Mouse (Mus musculus) kidney, postnatal 4 days (tissue): Measurements from ENCODE around the gene Lyrm7.

Experiments
- DNase-seq, 2 experiments: peaks; one replicate each; pipeline ENCODE4 v3.0.0; 2021; ENCODE audit warnings: mixed read lengths in 2 of 2

Lyrm7 gene

DNA sequence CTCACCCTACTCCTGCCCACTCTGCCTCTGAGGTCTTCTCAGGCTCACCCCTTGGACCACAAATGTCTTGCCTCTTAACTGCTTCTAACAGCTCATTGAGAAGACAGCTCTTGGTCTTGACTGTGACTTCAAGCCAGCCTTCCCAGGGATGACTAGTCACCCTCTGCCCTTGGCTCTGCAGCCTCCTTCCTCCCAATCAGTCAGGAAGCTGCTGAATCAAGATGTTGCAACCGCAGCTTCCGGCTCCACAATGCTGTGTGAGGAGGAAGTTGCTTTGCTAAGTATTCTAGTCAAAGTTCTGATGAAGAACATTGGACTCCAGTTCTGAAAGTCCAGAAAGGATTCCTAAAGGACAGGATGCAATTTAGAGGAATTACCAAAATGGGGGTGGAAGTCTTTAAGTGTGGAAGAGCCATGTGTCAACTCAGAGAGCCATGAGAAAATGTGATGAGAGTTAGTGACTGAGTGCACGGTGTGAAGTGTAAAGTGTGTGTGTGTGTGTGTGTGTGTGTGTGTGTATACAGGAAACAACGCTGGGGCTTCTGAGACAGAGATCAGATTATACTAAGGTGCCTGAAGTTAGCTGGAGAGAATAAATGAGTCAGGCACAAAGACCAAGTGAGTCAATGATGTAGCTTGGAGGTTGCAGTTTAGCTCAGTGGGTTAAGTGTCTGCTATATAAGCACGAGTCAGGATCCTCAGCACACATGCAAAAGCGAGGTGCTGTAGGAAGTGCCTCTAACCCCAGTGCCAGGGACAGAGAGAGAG is 58.7 kb downstream of the Lyrm7 start:
- DNase-seq: peak; percentile 33 to 55

DNA sequence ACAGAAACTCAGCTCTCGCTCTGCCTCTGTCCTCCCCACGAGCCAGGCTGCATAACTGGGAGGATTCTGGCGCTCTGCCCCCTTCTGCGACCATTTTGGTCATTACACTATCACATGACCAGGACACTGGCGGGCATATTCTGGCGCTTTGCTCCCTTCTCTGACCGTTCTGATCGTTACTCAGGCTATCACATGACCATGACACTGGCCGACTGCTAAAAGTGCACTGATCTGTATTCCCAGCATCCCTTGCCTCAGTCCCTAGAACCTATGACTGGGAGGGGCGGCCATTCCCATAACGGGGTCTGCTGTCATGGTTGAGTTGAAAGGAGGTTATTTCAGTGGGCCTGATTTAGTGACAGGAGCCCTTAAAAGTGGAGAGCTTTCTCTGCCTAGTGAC is 64.2 kb downstream of the Lyrm7 start:
- DNase-seq: no peak

DNA sequence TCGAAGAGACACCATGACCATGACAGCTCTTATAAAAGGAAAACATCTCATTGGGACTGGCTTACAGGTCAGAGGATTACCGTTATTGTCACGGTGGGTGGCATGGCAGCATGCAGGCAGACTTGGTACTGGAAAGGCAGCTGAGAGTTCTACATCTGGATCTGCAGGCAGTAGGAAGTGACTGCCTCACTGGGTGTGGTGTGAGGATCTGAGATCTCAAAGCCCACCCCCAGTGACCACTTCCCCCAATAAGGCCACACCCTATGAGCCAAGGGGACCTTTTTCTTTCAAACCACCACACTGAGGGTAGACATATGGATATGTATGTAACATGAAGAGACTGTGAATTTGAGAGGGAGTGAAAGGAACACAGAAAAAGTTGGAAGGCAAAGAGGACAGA is 66.0 kb downstream of the Lyrm7 start:
- DNase-seq: no peak

DNA sequence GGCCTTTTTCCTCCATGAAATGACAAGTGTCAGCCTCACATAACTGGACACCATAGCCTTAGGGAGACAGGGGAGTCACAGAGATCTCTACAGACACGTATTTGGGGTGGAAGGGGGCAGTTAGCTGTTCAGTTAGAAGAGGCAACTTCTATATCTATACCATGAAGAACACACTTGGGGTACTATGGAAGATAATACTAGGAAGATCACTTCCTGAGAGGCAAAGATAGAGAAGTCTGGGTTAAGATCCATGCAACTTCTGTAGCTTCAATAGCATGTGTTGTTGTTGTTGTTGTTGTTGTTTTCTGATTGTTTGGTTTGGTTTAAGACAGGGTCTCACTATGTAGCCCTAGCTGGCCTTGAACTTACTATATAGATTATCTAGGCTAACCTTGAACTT is 67.5 kb downstream of the Lyrm7 start:
- no peak for DNase-seq

DNA sequence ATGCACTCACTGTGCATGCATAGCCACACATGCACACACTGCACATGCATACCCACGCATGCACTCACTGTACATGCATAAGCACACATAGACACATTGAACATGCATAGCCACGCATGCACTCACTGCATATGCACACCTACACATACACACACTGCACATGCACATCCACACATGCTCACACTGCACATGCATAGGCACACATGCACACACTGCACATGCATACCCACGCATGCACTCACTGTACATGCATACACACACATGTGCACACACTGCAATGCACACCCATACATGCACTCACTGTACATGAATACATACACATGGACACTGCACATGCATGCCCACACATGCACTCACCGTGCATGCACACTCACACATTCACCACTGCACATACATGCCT is 69.3 kb downstream of the Lyrm7 start:
- no peak for DNase-seq

DNA sequence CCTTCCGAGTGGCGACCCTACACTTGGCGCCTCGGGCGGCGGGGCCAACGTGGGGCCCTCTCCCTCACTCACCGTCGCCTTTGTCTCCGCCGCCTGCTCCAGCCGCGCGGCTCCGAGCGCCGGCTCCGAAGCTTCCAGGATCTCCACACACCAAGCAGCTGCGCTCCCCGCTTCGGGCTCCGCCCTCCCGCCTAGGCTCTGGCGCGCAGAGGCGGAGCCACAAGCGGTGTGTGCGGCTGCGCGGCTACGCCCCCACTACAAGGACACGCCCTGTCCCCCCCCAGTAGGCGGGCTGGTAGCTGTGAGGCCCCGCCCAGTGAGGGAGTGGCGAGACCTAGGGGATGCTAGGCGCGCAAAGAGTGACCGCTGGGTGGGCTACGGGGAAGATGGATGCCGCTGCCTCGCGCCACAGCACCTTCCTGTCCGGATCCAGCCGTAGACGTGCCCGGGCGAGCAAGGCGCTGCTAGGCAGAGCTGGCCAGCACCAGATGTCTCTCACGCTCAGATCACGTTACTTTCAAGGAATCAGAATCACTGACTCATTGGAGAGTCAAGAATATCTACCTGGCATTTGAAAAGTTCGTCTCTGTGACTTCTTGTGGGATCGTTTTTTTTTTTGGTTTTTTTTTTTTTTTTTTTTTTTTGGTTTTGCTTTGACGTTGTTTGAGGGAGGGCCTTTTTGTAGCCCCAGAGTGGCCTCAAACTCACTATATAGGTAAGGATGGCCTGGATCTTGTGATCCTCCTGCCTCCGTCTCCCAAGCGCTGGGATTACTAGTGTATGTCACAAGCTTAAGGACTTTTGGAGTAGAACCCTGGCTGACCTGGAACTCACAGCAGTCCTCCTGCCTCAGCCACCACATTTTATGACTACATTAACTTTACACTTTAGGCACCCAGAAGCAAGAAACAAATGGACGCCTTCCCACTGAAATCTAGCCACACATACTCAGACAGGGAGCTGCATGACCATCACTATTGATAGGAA is 72.9 kb downstream of the Lyrm7 start, which contains the start of gene Cdc42se2:
Gene Cdc42se2, minus strand, starts transcription at position 188 of the 987 bp plus-strand sequence.
- DNase-seq: peak; percentile 99

DNA sequence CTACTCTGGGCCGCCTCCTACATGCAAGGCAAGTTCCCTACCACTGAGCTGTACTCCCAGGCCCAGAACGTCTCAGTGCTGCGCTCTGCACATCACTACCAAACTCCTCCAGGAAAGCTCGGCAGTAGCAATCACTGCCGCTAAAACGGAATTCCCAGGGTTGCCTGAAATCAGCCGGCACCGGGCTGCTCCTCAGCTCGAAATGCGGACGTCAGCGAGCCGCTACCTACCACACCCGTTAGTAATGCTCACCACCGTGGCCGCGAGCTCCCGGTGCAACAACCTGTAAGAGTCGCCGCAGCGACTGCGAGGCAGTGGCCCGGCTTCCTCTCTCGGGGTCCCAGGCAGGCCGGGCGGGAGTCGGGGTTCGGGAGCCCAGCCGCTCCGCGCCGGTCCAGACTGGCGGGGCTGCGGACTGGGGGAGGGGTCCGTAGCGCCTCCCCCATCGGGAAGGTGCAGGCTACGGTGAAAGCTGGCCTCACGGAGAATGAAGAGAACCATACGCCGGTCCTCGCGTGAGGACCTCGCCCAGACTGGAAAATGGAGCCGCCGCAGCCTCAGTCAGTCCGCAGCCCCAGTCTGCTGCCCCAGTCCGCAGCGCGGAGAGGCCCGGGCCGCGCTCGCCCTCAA is 73.7 kb downstream of the Lyrm7 start:
- DNase-seq: peak; percentile 65 to 79

DNA sequence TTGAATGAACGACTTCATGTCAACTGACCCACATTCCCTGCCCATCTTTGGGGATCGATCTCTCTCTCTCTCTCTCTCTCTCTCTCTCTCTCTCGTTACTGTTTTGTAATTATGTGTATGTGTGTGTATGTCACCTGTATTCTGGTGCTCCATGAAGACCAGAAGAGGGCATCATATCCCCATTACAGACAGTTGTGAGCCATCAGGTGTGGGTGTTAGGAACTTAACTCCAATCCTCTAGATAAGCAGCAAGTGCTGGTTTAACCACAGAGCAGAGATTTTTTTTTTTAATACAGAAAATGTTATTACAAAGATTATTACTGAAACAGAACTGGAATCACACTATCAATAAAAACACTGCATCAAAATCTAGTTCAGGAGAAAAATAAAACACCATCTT is 75.2 kb downstream of the Lyrm7 start:
- no peak for DNase-seq

DNA sequence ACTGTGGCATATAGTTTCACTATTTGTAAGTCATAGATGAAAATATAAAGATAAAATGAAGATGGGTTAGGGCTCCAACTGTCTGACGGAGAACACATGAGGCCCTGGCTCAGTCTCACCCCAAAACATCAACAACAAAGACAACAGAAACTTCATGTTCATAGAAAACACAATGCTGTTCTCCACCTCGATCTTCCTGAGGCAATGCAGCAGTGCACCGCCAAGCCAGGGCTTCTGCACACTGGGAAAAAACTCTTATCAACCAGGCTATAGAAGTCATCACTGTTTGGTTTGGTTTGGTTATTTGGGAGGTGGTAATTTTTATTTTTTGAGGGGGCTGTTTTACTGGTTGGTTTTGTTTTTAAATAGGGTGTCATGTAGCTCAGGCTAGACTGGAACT is 76.3 kb downstream of the Lyrm7 start:
- no peak for DNase-seq

DNA sequence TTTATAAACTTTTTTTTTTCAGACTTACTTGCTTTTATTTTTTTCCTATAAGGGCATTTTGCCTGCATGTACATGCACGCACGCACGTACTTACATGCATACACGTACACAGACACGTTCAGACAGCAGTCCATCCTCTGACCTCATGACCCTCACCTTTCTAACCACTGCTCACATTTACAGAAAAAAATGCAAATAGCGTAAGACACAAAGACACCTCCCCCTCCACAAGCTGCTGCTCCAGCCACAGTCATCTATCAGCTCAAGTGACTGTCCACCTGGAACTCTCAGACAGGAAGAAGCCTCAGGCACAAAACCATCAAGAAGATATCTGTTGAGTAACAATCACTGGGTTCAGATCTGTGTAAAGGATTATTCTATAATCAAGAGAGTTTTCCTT is 78.5 kb downstream of the Lyrm7 start:
- DNase-seq: no peak

DNA sequence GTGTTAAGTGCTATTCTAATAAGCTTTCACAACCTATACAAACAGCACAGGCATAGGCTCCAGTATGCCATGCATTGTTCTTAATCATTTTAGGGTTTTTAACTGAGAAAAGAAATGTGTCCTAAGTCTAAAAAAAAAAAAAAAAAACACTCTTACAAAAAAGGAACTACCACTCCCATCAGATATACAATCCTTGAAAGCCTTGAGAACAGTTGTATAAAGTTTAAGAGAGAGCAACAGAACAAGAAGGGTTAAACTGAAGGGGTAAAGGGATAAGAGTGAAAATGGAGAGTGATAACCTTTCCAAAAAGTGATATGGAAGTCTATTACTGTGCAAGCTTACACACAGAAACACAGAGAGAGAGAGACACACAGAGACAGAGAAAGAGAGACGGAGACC is 80.8 kb downstream of the Lyrm7 start:
- DNase-seq: no peak

DNA sequence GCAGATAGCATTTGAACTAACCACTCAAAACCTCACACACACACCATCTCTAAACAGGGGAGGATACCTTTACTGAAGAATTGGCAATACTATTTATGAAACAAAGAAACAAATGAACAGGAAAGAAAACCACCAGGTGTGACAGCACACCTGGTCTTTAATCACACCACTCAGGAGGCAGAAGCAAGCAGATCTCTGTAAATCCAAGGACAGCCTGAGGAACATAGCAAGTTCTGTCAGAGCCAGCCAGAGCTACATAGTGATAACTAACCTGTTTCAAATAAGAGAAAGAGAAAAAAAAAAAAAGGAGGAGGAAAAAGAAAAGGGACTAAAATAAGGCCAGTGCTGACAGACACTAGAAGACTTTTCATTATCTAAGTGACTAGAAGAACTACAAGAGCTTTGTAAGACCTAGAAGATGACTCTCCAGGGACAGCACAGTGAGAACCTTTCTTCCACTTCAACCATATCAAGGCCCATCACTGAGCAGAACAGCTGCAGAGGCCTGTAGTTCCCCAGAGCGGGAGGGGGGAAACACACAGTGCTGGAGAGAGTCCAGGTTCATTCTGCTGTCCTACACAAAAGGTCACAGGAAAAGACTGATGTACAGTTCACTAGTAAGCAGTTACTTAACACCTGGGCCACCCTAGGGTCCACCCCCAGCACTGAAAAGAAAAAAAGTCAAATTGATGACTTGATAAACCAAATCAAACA is 82.4 kb downstream of the Lyrm7 start:
- DNase-seq: no peak

DNA sequence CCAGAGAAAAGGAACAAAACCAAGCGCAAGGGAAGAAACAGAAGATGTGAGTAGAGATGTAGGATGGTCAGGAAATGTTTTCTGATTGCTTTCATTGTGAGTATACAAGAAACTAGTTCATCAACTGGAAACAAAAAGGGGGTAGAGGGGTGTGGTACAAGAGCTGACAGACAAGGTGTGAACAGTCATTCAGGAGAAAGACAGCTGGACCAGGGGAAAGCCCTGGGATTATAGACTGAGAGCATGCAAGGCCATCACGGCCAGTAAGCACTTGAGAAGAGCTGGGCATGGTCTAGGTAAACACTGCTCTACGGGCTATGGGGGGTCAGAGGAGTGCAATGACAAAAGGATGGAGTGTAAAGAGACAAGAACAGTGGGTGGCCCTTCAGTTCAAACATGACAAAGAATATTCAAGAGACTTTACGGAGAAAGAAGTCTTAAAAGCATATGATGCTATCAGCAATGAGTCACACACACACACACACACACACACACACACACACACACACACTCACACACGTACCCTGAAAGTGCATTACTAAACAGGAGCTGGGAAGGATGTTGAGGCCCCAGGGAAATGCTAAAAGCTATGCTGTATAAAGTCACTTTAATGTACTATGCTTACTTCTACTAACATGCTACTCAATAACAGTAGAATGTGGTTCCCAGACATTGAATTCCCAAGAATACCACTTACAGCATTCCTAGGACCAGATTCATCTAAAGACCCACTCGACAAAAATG is 83.2 kb downstream of the Lyrm7 start:
- DNase-seq: no peak
